Mouse (Mus musculus) left cerebral cortex, postnatal 25 days (tissue): ENCODE results near the gene Ppp1r26. TPM values are rescaled to one million over a fixed set of nuclear protein-coding genes. Genes with fewer than 3 reads are reported as not detected.

Experiments
- DNase-seq, 2 experiments: peaks; one replicate each; pipeline ENCODE4 v3.0.0; 2022; ENCODE audit warnings: low spot score in 2 of 2, mixed read lengths in 1 of 2
- intact Hi-C: fragments of 180-260 bp; cut with DNase I; formaldehyde crosslinking; loops from one replicate; pipeline ENCODE4 v1.15.1; 2025
- total RNA-seq, 2 experiments: library from RNA; stranded (reverse); gene quantifications; 2 replicates each; pipeline ENCODE4 v1.2.3; 2021

The Ppp1r26 gene
- total RNA-seq = 10 to 100 TPM; 23.5 to 29.0 TPM

- peak in 1 of 2 experiments; percentile 59 for DNase-seq
- intact Hi-C loops = no loop called here
Observed at GRCm38 (mm10) chr2:28446515-28447314, at the start of gene Ppp1r26. Gene Ppp1r26, plus strand, starts transcription at chr2:28446800.

- intact Hi-C loops = no loop called here
- DNase-seq = no peak
Observed at GRCm38 (mm10) chr2:28396928-28397327, 49.7 kb upstream of the Ppp1r26 start.

GRCm38 (mm10) chr2:28397417-28398119 is 49.0 kb upstream of the Ppp1r26 start:
- no peak for DNase-seq
- intact Hi-C loops = no loop called here

- no peak for DNase-seq
- intact Hi-C loops = no loop called here
Observed at GRCm38 (mm10) chr2:28401647-28402046, 45.0 kb upstream of the Ppp1r26 start.

GRCm38 (mm10) chr2:28402128-28402527 is 44.5 kb upstream of the Ppp1r26 start:
- no peak for DNase-seq
- intact Hi-C loops = no loop called here

- DNase-seq = no peak
- intact Hi-C loops = no loop called here
Observed at GRCm38 (mm10) chr2:28407796-28408195, 38.8 kb upstream of the Ppp1r26 start.

- no peak for DNase-seq
- intact Hi-C loops = no loop called here
Observed at GRCm38 (mm10) chr2:28409144-28409543, 37.5 kb upstream of the Ppp1r26 start.

- DNase-seq = no peak
- intact Hi-C loops = no loop called here
Observed at GRCm38 (mm10) chr2:28409566-28409965, 37.0 kb upstream of the Ppp1r26 start.

GRCm38 (mm10) chr2:28412936-28413335 is 33.7 kb upstream of the Ppp1r26 start:
- intact Hi-C loops = loop anchor here (1.0 kb wide), 6 partner anchors 26 to 345 kb away; no protein-coding TSS in a partner anchor
- peak; percentile 90 to 99 for DNase-seq

GRCm38 (mm10) chr2:28414116-28414756 is 32.4 kb upstream of the Ppp1r26 start:
- intact Hi-C loops = no loop called here
- DNase-seq = no peak

- no peak for DNase-seq
- intact Hi-C loops = no loop called here
Observed at GRCm38 (mm10) chr2:28414757-28415137, 31.9 kb upstream of the Ppp1r26 start.

GRCm38 (mm10) chr2:28415387-28416024 is 31.1 kb upstream of the Ppp1r26 start:
- peak; percentile 63 to 90 for DNase-seq
- intact Hi-C loops = no loop called here

- intact Hi-C loops = no loop called here
- DNase-seq = no peak
Observed at GRCm38 (mm10) chr2:28416511-28416910, 30.1 kb upstream of the Ppp1r26 start.

GRCm38 (mm10) chr2:28418034-28418433 is 28.6 kb upstream of the Ppp1r26 start:
- intact Hi-C loops = loop anchor here (2.0 kb wide), 1 partner anchor 647 kb away; no protein-coding TSS in a partner anchor
- peak; percentile 90 to 94 for DNase-seq

GRCm38 (mm10) chr2:28419898-28420297 is 26.7 kb upstream of the Ppp1r26 start:
- peak; percentile 95 to 97 for DNase-seq
- intact Hi-C loops = loop anchor here (1.0 to 5.0 kb wide), 5 partner anchors 215 to 868 kb away; no protein-coding TSS in a partner anchor

GRCm38 (mm10) chr2:28423167-28423566 is 23.4 kb upstream of the Ppp1r26 start:
- intact Hi-C loops = loop anchor here (5.0 kb wide), 2 partner anchors 441 to 871 kb away; no protein-coding TSS in a partner anchor
- no peak for DNase-seq

- intact Hi-C loops = no loop called here
- no peak for DNase-seq
Observed at GRCm38 (mm10) chr2:28427226-28427625, 19.4 kb upstream of the Ppp1r26 start.

GRCm38 (mm10) chr2:28430846-28431245 is 15.8 kb upstream of the Ppp1r26 start:
- no peak for DNase-seq
- intact Hi-C loops = no loop called here

- intact Hi-C loops = no loop called here
- DNase-seq = no peak
Observed at GRCm38 (mm10) chr2:28432811-28433210, 13.8 kb upstream of the Ppp1r26 start.

GRCm38 (mm10) chr2:28433512-28433911 is 13.1 kb upstream of the Ppp1r26 start:
- DNase-seq = no peak
- intact Hi-C loops = no loop called here
